Mouse (Mus musculus): ENCODE measurements around the gene Adgre5. TPM values are rescaled to one million over a fixed set of nuclear protein-coding genes. Genes with fewer than 3 reads are reported as not detected.

Gene Adgre5
- total and polyA plus RNA-seq, 3 experiments, result 44.6 to 73.9 (median 46.4) TPM

GRCm38 (mm10) chr8:83737346-83737745 is 3.8 kb downstream of the Adgre5 start:
- intact Hi-C loops (cut with DNase I), result loop anchor here (2.0 to 5.0 kb wide), 3 partner anchors 15 to 70 kb away; partner anchors contain the start of gene Ptger1
- Histone ChIP-seq H3K36me3 (ENCODE audit: control insufficient read depth, insufficient read depth, low read length) (peaks cover 6% of the 10 kb centered on the region; the same call in 1 of the 2 replicates), H3K4me1 (ENCODE audit: control insufficient read depth, insufficient read depth, low read length) (peaks cover 21% of the 10 kb centered on the region), H3K27ac (peak overlapping the region; percentile 98), H3K79me2 (replicated peaks; ENCODE audit: control insufficient read depth, insufficient read depth, low read length) (peaks cover 4% of the 10 kb centered on the region), H3K9ac (ENCODE audit: low read depth, low read length) (no peak overlapping the region), H3K4me3 (peak overlapping the region; percentile 19; the same call in 1 of the 2 replicates), H3K27me3 (ENCODE audit: control insufficient read depth, insufficient read depth, low read length) (no peaks in the 10 kb centered on the region)
- peak in 1 of 2 experiments; percentile 19 for DNase-seq
- WGBS, result 87% methylated on average over 4 of the region's 4 CpGs
- TF ChIP-seq POLR2A (IDR thresholded peaks at IDR 0.05; ENCODE audit: insufficient read depth, low read depth, low read length), result no peak
- peak; percentile 53 for TF ChIP-seq CTCF (IDR thresholded peaks at IDR 0.05)

- Histone ChIP-seq H3K9ac (ENCODE audit: low read depth, low read length) (no peak overlapping the region), H3K27me3 (ENCODE audit: control insufficient read depth, insufficient read depth, low read length) (no peaks in the 10 kb centered on the region), H3K79me2 (replicated peaks; ENCODE audit: control insufficient read depth, insufficient read depth, low read length) (peaks cover 4% of the 10 kb centered on the region), H3K4me1 (ENCODE audit: control insufficient read depth, insufficient read depth, low read length) (peaks cover 21% of the 10 kb centered on the region), H3K4me3 (no peak overlapping the region), H3K27ac (no peak overlapping the region), H3K36me3 (ENCODE audit: control insufficient read depth, insufficient read depth, low read length) (peaks cover 6% of the 10 kb centered on the region; the same call in 1 of the 2 replicates)
- peak in 1 of 2 experiments; percentile 48 for DNase-seq
- intact Hi-C loops (cut with DNase I), result loop anchor here (2.0 to 5.0 kb wide), 3 partner anchors 14 to 69 kb away; partner anchors contain the start of gene Ptger1
- WGBS, result 75% methylated on average over 4 of the region's 4 CpGs
- TF ChIP-seq EP300 (IDR thresholded peaks at IDR 0.05; ENCODE audit: insufficient read depth, low read depth, low read length), result no peak
- TF ChIP-seq POLR2A (IDR thresholded peaks at IDR 0.05; ENCODE audit: insufficient read depth, low read depth, low read length), result no peak
- TF ChIP-seq CTCF (IDR thresholded peaks at IDR 0.05), result no peak
Measured at GRCm38 (mm10) chr8:83736681-83737080, 4.4 kb downstream of the Adgre5 start.

- intact Hi-C loops (cut with DNase I), result no loop called here
- Histone ChIP-seq H3K36me3 (ENCODE audit: control insufficient read depth, insufficient read depth, low read length) (peaks cover 6% of the 10 kb centered on the region; the same call in 1 of the 2 replicates), H3K4me3 (no peak overlapping the region), H3K4me1 (ENCODE audit: control insufficient read depth, insufficient read depth, low read length) (peaks cover 11% of the 10 kb centered on the region), H3K27me3 (ENCODE audit: control insufficient read depth, insufficient read depth, low read length) (no peaks in the 10 kb centered on the region), H3K27ac (no peak overlapping the region), H3K79me2 (replicated peaks; ENCODE audit: control insufficient read depth, insufficient read depth, low read length) (peaks cover 4% of the 10 kb centered on the region), H3K9ac (ENCODE audit: low read depth, low read length) (no peak overlapping the region)
- WGBS, result 53% methylated on average over 6 of the region's 6 CpGs
- no peak for TF ChIP-seq CTCF (IDR thresholded peaks at IDR 0.05)
- no peak for TF ChIP-seq EP300 (IDR thresholded peaks at IDR 0.05; ENCODE audit: insufficient read depth, low read depth, low read length)
- TF ChIP-seq POLR2A (IDR thresholded peaks at IDR 0.05; ENCODE audit: insufficient read depth, low read depth, low read length), result no peak
- DNase-seq, result no peak
Measured at GRCm38 (mm10) chr8:83732919-83733318, 8.2 kb downstream of the Adgre5 start.

GRCm38 (mm10) chr8:83731906-83732305 is 9.2 kb downstream of the Adgre5 start:
- intact Hi-C loops (cut with DNase I), result no loop called here
- TF ChIP-seq EP300 (IDR thresholded peaks at IDR 0.05; ENCODE audit: insufficient read depth, low read depth, low read length), result no peak
- TF ChIP-seq POLR2A (IDR thresholded peaks at IDR 0.05; ENCODE audit: insufficient read depth, low read depth, low read length), result no peak
- TF ChIP-seq CTCF (IDR thresholded peaks at IDR 0.05), result no peak
- no peak overlapping the region for H3K4me3 ChIP-seq
- no peak overlapping the region for H3K27ac ChIP-seq
- no peak overlapping the region for H3K9ac ChIP-seq (ENCODE audit: low read depth, low read length)
- H3K4me1 ChIP-seq (ENCODE audit: control insufficient read depth, insufficient read depth, low read length), result peaks cover 8% of the 10 kb centered on the region
- 85% methylated on average over 5 of the region's 5 CpGs for WGBS
- DNase-seq, result no peak
- peaks cover 6% of the 10 kb centered on the region; the same call in 1 of the 2 replicates for H3K36me3 ChIP-seq (ENCODE audit: control insufficient read depth, insufficient read depth, low read length)
- peaks cover 4% of the 10 kb centered on the region for H3K79me2 ChIP-seq (replicated peaks; ENCODE audit: control insufficient read depth, insufficient read depth, low read length)
- no peaks in the 10 kb centered on the region for H3K27me3 ChIP-seq (ENCODE audit: control insufficient read depth, insufficient read depth, low read length)

- H3K36me3 ChIP-seq (ENCODE audit: control insufficient read depth, insufficient read depth, low read length), result peaks cover 5% of the 10 kb centered on the region; the same call in 1 of the 2 replicates
- intact Hi-C loops (cut with DNase I), result no loop called here
- H3K9ac ChIP-seq (ENCODE audit: low read depth, low read length), result no peak overlapping the region
- no peak overlapping the region for H3K27ac ChIP-seq
- DNase-seq, result peak; percentile 23 to 44
- no peaks in the 10 kb centered on the region for H3K27me3 ChIP-seq (ENCODE audit: control insufficient read depth, insufficient read depth, low read length)
- H3K4me1 ChIP-seq (ENCODE audit: control insufficient read depth, insufficient read depth, low read length), result no peaks in the 10 kb centered on the region; the same call in 1 of the 2 replicates
- 70% methylated on average over 11 of the region's 11 CpGs for WGBS
- TF ChIP-seq CTCF (IDR thresholded peaks at IDR 0.05) (peak; percentile 72), EP300 (IDR thresholded peaks at IDR 0.05; ENCODE audit: insufficient read depth, low read depth, low read length) (no peak)
- no peaks in the 10 kb centered on the region for H3K79me2 ChIP-seq (replicated peaks; ENCODE audit: control insufficient read depth, insufficient read depth, low read length)
- H3K4me3 ChIP-seq, result no peak overlapping the region
Measured at GRCm38 (mm10) chr8:83729009-83729807, 11.9 kb downstream of the Adgre5 start.

GRCm38 (mm10) chr8:83725521-83726102 is 15.5 kb downstream of the Adgre5 start:
- 89% methylated on average over 8 of the region's 8 CpGs for WGBS
- TF ChIP-seq EP300 (IDR thresholded peaks at IDR 0.05; ENCODE audit: insufficient read depth, low read depth, low read length) (no peak), POLR2A (IDR thresholded peaks at IDR 0.05; ENCODE audit: insufficient read depth, low read depth, low read length) (no peak), CTCF (IDR thresholded peaks at IDR 0.05) (no peak)

More at GRCm38 (mm10) chr8:83725521-83726102, 15.5 kb downstream of the Adgre5 start:
- no peak overlapping the region for H3K9ac ChIP-seq (ENCODE audit: low read depth, low read length)
- intact Hi-C loops (cut with DNase I), result loop anchor here (2.0 kb wide), 1 partner anchor 169 kb away; no protein-coding TSS in a partner anchor
- no peaks in the 10 kb centered on the region for H3K79me2 ChIP-seq (replicated peaks; ENCODE audit: control insufficient read depth, insufficient read depth, low read length)
- no peaks in the 10 kb centered on the region for H3K27me3 ChIP-seq (ENCODE audit: control insufficient read depth, insufficient read depth, low read length)
- DNase-seq, result no peak
- H3K4me1 ChIP-seq (ENCODE audit: control insufficient read depth, insufficient read depth, low read length), result peaks cover 9% of the 10 kb centered on the region
- peaks cover 4% of the 10 kb centered on the region for H3K36me3 ChIP-seq (ENCODE audit: control insufficient read depth, insufficient read depth, low read length)
- H3K27ac ChIP-seq, result no peak overlapping the region
- no peak overlapping the region for H3K4me3 ChIP-seq
